Mouse (Mus musculus) embryonic fibroblast, embryonic 13.5 days (primary cell): ENCODE results near the gene March6. TPM values are rescaled to one million over a fixed set of nuclear protein-coding genes. Genes with fewer than 3 reads are reported as not detected.

Experiments used
- H3K27ac ChIP-seq: 2 replicates; pipeline ENCODE4 v1.5.1; 2012; ENCODE audit warnings: low read length, control low read depth, inconsistent platforms; ENCODE audit not compliant: insufficient read depth
- H3K4me1 ChIP-seq: 2 replicates; pipeline ENCODE4 v1.6.1; 2011; ENCODE audit warnings: low read length; ENCODE audit not compliant: control insufficient read depth, insufficient read depth
- H3K4me3 ChIP-seq: 2 replicates; pipeline ENCODE4 v1.5.1; 2011; ENCODE audit warnings: mild to moderate bottlenecking, control low read depth, low read length; ENCODE audit not compliant: insufficient read depth
- CTCF ChIP-seq: IDR thresholded peaks from 2 replicates; pipeline ENCODE4 v1.5.1; 2011; ENCODE audit warnings: mild to moderate bottlenecking, control low read depth, low read length, moderate library complexity, borderline replicate concordance; ENCODE audit not compliant: insufficient read depth
- POLR2A ChIP-seq: IDR thresholded peaks from 2 replicates; pipeline ENCODE4 v1.6.1; 2011; ENCODE audit warnings: low read depth, mild to moderate bottlenecking, control low read depth, low read length, moderate library complexity
- polyA plus RNA-seq: library from polyadenylated mRNA; stranded (reverse); fragments of >200 nt; gene quantifications from 2 replicates; pipeline ENCODE4 v1.2.4, GENCODE M21; 2011; ENCODE audit warnings: low read depth; ENCODE audit not compliant: missing spikeins, insufficient read length

The March6 gene
- polyA plus RNA-seq, 1 experiment = 42.7 TPM

DNA sequence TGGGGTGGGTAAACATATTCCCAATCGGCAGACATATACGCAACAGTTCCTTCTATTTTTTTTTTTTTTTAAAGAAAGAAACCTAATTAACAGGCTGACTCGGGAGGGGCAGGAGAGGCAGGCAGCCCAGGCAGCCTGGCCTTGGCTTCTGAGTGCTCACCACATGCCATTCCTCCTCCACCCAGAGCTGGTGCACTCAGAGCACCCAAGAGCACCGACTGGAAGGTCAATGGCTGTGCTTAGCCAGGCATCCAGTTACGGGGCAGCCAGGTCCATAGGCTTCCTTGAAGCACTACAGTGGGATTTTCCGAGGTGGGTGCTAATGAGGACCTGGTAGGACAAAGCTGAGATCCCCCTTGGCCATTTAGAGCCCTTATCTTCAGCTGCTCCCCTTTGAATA, 88.9 kb downstream of the March6 start:
- Histone ChIP-seq H3K4me3 (no peak overlapping the region), H3K27ac (no peak overlapping the region), H3K4me1 (no peaks in the 10 kb centered on the region)
- TF ChIP-seq POLR2A (no peak), CTCF (no peak)

DNA sequence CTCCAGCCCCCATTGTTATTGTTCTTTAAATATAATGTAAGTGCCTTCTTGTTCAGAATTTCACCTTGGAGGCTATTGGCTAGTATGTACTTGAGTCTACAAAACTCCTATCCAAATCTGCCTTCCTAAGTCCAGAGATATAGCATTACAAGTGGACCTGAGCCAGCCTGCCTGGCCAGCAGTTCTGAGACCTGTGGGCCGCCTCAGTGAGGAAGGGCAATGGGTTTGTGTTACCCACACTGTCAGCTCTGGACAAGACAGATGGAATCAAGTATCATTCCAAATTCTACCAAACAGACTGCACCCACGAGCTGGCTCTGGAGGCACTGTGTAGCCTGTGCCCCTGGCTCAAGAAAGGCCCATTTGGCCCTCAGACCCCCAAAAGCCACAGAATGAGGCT, 94.0 kb downstream of the March6 start:
- Histone ChIP-seq H3K4me3 (no peak overlapping the region), H3K4me1 (no peaks in the 10 kb centered on the region), H3K27ac (no peak overlapping the region)
- TF ChIP-seq POLR2A (no peak), CTCF (no peak)

DNA sequence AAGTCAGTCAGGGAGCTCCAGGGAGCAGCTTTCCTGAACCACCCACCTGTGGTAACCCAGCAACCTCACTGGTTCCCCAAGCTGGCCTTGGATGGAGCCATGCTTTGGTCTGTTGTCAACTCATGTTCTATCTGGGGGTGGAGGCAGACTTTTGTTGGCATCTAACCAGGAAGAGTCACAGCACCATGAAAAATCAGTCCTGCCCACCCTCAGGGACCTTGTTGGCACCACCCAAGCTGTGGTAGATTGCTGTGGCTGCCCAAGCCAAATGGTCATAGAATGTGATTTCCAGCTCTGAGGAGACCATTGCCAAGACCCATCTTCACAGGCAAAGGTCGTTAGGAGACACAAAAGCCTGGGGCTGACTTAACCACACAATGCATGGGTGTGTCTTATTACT, 94.8 kb downstream of the March6 start:
- Histone ChIP-seq H3K4me3 (no peak overlapping the region), H3K27ac (no peak overlapping the region), H3K4me1 (no peaks in the 10 kb centered on the region)
- TF ChIP-seq CTCF (no peak), POLR2A (no peak)

DNA sequence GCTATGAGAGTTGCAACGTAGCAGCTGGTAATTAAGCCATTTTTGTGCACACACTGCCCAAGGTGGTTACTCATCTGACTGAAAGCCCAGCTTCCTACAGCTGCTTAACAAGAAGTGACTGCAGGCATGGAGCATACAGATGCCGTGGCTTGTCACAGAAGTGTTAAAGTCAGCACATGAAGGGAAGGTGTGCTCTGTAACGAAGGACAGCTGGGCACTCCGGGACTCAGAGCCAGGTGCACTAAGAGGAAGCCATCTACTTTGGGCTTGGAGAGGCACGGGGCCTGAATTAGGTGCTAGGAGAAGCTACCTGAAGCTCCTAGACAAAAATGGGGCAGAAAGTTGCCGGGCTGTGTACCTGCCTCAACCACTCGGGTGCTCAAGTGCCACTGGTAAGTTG, 97.1 kb downstream of the March6 start:
- TF ChIP-seq POLR2A (no peak), CTCF (no peak)
- Histone ChIP-seq H3K4me1 (no peaks in the 10 kb centered on the region), H3K27ac (no peak overlapping the region), H3K4me3 (no peak overlapping the region)

DNA sequence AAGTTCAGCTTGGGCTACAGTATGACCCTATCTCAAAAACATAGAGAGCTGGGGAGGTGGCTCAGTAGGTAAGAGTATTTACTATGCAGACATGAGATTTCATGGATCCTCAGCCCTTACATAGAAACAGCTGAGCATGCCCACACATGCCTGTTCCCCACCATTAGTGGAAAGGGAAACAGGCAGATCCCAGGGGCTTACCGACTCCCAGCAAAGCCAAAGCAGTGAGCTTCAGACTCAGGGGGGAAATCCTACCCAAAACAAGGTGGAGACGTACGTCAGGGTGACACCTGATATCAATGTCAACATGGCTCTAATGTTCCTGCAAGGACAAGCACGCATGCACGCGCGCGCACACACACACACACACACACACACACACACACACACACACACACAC, 99.0 kb downstream of the March6 start:
- no peak overlapping the region for H3K27ac ChIP-seq
- H3K4me3 ChIP-seq = no peak overlapping the region
- TF ChIP-seq CTCF (no peak), POLR2A (no peak)
- 0 out of 2 replicates have a peak, but pooled peaks cover 2% of the 10 kb centered on the region for H3K4me1 ChIP-seq

DNA sequence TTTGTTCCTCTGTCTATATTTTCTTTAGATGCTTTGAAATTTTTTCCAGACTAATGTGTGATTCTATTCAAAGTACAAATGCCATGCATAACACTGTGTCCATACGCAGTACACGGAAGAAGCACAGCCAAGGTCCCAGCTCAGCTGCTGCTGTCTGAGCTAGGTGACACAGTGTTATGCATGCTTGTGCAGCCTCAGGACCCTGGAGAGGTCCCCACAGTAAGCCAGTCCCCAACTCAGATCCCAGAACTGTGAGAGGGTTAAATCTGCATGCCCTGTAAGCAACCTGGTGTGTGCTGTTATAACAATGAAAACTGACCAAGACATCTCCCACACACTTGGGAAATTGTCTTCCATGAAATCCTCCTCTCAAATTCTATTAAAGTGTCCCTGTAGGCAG, 100.8 kb downstream of the March6 start:
- TF ChIP-seq POLR2A (no peak), CTCF (no peak)
- Histone ChIP-seq H3K4me3 (no peak overlapping the region), H3K27ac (no peak overlapping the region), H3K4me1 (0 out of 2 replicates have a peak, but pooled peaks cover 2% of the 10 kb centered on the region)

DNA sequence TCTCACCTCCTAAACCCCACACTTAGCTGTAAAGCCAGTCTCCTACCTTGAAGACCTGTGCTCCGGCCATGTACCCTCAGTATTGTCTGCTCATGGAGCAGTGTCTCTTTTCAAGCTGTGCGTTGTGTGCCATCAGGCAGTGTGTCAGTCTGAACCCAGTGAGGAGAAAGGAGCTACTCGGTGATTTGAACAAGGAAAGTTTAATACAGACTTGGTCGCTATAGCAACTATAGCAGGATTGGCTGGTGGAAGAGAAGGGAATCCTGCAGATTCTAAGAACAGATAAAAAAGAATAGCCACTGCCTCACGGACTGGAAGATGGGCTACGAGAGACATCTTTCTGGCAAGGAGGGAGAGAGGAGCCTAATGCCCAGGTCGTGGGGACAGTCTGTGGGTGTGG, 101.4 kb downstream of the March6 start:
- H3K4me1 ChIP-seq = 0 out of 2 replicates have a peak, but pooled peaks cover 2% of the 10 kb centered on the region
- no peak overlapping the region for H3K27ac ChIP-seq
- TF ChIP-seq CTCF (no peak), POLR2A (no peak)

DNA sequence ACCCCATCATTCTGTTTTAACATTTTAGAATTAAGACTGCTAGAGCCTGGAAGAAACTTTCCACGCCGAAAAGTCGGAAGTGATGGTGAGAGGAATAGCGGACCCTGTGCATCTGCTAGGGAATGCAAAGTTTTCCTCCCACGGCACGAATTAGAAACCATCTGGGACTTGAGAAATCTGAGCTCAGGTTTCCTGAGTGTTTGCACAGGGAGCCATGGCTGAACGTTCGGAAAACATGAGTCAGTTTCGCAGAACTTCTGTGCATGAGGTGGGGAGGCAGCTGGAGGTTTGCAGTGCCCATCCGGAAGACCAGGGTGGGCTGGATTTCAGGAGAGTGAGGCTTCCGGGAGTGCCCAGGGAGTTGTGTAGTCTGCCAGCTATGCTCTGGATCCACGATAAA, 102.3 kb downstream of the March6 start:
- H3K4me1 ChIP-seq = 0 out of 2 replicates have a peak, but pooled peaks cover 2% of the 10 kb centered on the region
- no peak for TF ChIP-seq CTCF
- no peak for TF ChIP-seq POLR2A
- H3K4me3 ChIP-seq = no peak overlapping the region
- peak overlapping the region; percentile 49 for H3K27ac ChIP-seq

More for the DNA sequence above, 101.4 kb downstream of the March6 start:
- H3K4me3 ChIP-seq = no peak overlapping the region

DNA sequence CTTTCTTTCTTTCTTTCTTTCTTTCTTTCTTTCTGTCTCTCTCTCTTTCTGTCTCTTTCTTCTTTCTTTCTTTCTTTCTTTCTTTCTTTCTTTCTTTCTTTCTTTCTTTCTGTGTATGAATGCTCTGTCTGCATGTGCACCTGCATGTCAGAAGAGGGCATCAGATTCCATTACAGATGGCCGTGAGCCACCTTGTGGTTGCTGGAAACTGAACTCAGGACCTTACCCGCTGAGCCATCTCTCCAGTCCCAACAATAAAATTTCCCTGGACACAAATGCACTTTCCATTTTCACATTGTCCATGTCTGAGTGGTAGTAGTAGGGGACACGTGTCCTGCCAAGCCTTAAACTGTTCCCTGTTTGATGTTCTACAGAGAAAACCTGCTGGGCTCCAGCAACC, 103.5 kb downstream of the March6 start:
- 0 out of 2 replicates have a peak, but pooled peaks cover 2% of the 10 kb centered on the region for H3K4me1 ChIP-seq
- no peak overlapping the region for H3K27ac ChIP-seq
- no peak overlapping the region for H3K4me3 ChIP-seq
- TF ChIP-seq CTCF (no peak), POLR2A (no peak)

DNA sequence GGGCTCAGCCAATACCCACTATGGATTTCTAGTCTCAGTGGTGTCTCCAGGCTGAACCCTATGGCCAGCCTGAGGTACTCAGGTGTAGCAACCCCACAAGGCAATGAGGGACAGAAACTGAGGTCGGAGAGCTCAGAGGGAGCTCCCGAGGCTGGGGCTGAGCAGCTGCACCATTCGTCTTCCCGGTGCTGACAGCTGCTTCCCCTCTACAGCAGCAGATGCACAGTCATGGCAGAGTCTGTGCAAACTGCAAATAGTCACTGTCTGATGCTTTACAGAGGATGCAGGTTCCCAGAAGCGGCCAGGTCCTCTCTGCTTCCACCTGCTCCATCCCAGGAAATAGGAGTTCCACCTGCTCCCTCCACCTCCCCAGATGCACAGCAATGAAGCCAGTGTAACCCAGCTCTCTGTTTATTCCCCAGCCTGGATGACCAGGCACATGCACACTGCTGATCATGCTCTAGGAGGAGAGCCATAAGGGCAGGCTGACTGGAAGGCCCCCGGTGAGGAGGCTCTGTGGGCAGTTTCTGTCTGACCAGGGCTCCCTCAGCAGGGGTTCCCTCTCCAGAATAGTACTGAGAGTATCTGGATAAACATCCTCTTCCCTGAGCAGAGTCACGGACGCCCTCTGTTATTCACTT, 104.7 kb downstream of the March6 start:
- Histone ChIP-seq H3K4me3 (no peak overlapping the region), H3K27ac (no peak overlapping the region), H3K4me1 (0 out of 2 replicates have a peak, but pooled peaks cover 2% of the 10 kb centered on the region)
- TF ChIP-seq POLR2A = no peak
- no peak for TF ChIP-seq CTCF
